Mouse (Mus musculus) adrenal gland, postnatal 36 days (tissue): ENCODE measurements around the gene Tmx2. TPM values are rescaled to one million over a fixed set of nuclear protein-coding genes. Genes with fewer than 3 reads are reported as not detected.

Source experiments
- DNase-seq, 2 experiments: peaks; one replicate each; pipeline ENCODE4 v3.0.0; 2021; ENCODE audit warnings: mixed read lengths in 1 of 2
- total RNA-seq, 2 experiments: library from RNA; stranded (reverse); gene quantifications; 2 replicates each; pipeline ENCODE4 v1.2.3; 2021

Tmx2 gene
- total RNA-seq, 2 experiments from 2014 or later: 138 to 157 TPM

- no peak for DNase-seq
These were observed 40.3 kb downstream of the Tmx2 start for GRCm38 (mm10) chr2:84638428-84639220.

GRCm38 (mm10) chr2:84637452-84638165, 41.3 kb downstream of the Tmx2 start:
- no peak for DNase-seq

- DNase-seq: peak in 1 of 2 experiments; percentile 56
These were observed 42.7 kb downstream of the Tmx2 start for GRCm38 (mm10) chr2:84636231-84636741.

GRCm38 (mm10) chr2:84635611-84636010, 43.3 kb downstream of the Tmx2 start:
- peak; percentile 86 to 91 for DNase-seq

- DNase-seq: no peak
These were observed 43.9 kb downstream of the Tmx2 start for GRCm38 (mm10) chr2:84634934-84635482.

GRCm38 (mm10) chr2:84634006-84634405, 44.9 kb downstream of the Tmx2 start:
- DNase-seq: peak in 1 of 2 experiments; percentile 53

- DNase-seq: peak in 1 of 2 experiments; percentile 46
These were observed 45.9 kb downstream of the Tmx2 start for GRCm38 (mm10) chr2:84632999-84633398.

- DNase-seq: no peak
These were observed 46.9 kb downstream of the Tmx2 start for GRCm38 (mm10) chr2:84632001-84632400.

- no peak for DNase-seq
These were observed 51.9 kb downstream of the Tmx2 start for GRCm38 (mm10) chr2:84627036-84627435.

- DNase-seq: no peak
These were observed 52.5 kb downstream of the Tmx2 start for GRCm38 (mm10) chr2:84626366-84626975.

- DNase-seq: no peak
These were observed 54.7 kb downstream of the Tmx2 start for GRCm38 (mm10) chr2:84624201-84624600.

GRCm38 (mm10) chr2:84623428-84624119, 55.4 kb downstream of the Tmx2 start:
- no peak for DNase-seq

GRCm38 (mm10) chr2:84622668-84623067, 56.3 kb downstream of the Tmx2 start:
- DNase-seq: no peak

Other genes starting within 250 kb of the Tmx2 start
- gene Tfpi, start 202.4 kb downstream of the Tmx2 start, total RNA-seq: 10 to 100 TPM; 40.1 to 67.1 TPM
- gene Ctnnd1, start 28.4 kb downstream of the Tmx2 start, total RNA-seq: 100 to 1,000 TPM; 135 to 142 TPM
- under 1 TPM in 1 of 2 experiments, not detected in 1; 0.10 TPM for gene Btbd18, start 20.1 kb downstream of the Tmx2 start, total RNA-seq
- gene Selenoh, start 8.4 kb downstream of the Tmx2 start, total RNA-seq: 10 to 100 TPM; 27.2 to 47.4 TPM
- gene Gm28635, start 1.1 kb downstream of the Tmx2 start, total RNA-seq: not detected
- 10 to 100 TPM; 25.5 to 26.3 TPM for gene Med19, start 738 bp downstream of the Tmx2 start, total RNA-seq
- 10 to 100 TPM; 63.3 to 63.9 TPM for gene Zdhhc5, start 36.0 kb upstream of the Tmx2 start, total RNA-seq
- gene Clp1, start 48.2 kb upstream of the Tmx2 start, total RNA-seq: 10 to 100 TPM; 13.5 to 16.4 TPM
- 1 to 10 TPM; 2.8 to 5.0 TPM for gene Ypel4, start 54.9 kb upstream of the Tmx2 start, total RNA-seq
- 1 to 10 TPM; 1.5 to 2.4 TPM for gene Gm19426, start 64.5 kb upstream of the Tmx2 start, total RNA-seq
- 10 to 100 TPM; 63.0 to 84.6 TPM for gene Serping1, start 96.3 kb upstream of the Tmx2 start, total RNA-seq
- 10 to 100 TPM; 17.1 to 23.1 TPM for gene Ube2l6, start 119.7 kb upstream of the Tmx2 start, total RNA-seq
- gene Smtnl1, start 143.5 kb upstream of the Tmx2 start, total RNA-seq: not detected
- 10 to 100 TPM; 46.2 to 51.4 TPM for gene Timm10, start 147.9 kb upstream of the Tmx2 start, total RNA-seq
- gene Slc43a1, start 159.7 kb upstream of the Tmx2 start, total RNA-seq: 1 to 10 TPM; 6.6 to 7.5 TPM
- gene Rtn4rl2, start 207.6 kb upstream of the Tmx2 start, total RNA-seq: 1 to 10 TPM in 1 of 2 experiments, under 1 TPM in 1; 0.79 to 2.4 TPM